Mouse (Mus musculus): Measurements from ENCODE around the gene Catsperz. TPM values are rescaled to one million over a fixed set of nuclear protein-coding genes. Genes with fewer than 3 reads are reported as not detected.

The Catsperz gene
- polyA plus RNA-seq, 1 experiment, result 0.28 TPM

GRCm38 (mm10) chr19:6937541-6938465, 12.6 kb upstream of the Catsperz start:
- Histone ChIP-seq H3K4me2 (ENCODE audit: low read depth) (no peak overlapping the region), H3K27me3 (ENCODE audit: control insufficient read depth, insufficient read depth, insufficient read length) (peaks cover 12% of the 10 kb centered on the region), H3ac (ENCODE audit: control insufficient read depth, insufficient read length) (no peak overlapping the region), H3K4me3 (no peak overlapping the region), H3K36me3 (ENCODE audit: control insufficient read depth, insufficient read depth) (no peaks in the 10 kb centered on the region), H3K79me2 (ENCODE audit: control insufficient read depth, insufficient read depth) (peaks cover 3% of the 10 kb centered on the region)
- TF ChIP-seq TCF3 (IDR thresholded peaks at IDR 0.05; ENCODE audit: insufficient read length, low read depth) (no peak), E2F4 (IDR thresholded peaks at IDR 0.05; ENCODE audit: insufficient read depth) (no peak), USF1 (IDR thresholded peaks at IDR 0.05; ENCODE audit: low read depth) (no peak), POLR2AphosphoS2 (IDR thresholded peaks at IDR 0.05; ENCODE audit: insufficient read length, low read depth) (no peak), REST (IDR thresholded peaks at IDR 0.05; ENCODE audit: insufficient read depth, insufficient read length) (no peak), MAX (IDR thresholded peaks at IDR 0.05; ENCODE audit: low read depth) (no peak), POLR2A (IDR thresholded peaks at IDR 0.05; ENCODE audit: insufficient read length, low read depth) (no peak), SRF (IDR thresholded peaks at IDR 0.05; ENCODE audit: control insufficient read depth, insufficient read length, low read depth) (no peak), MYOG (IDR thresholded peaks at IDR 0.05; ENCODE audit: control insufficient read depth in 1 of 3, insufficient read depth in 1 of 3, insufficient read length in 2 of 3, low read depth in 2 of 3) (no peak), MYOD1 (IDR thresholded peaks at IDR 0.05; ENCODE audit: control insufficient read depth in 1 of 3, insufficient read length in 2 of 3, low read depth in 2 of 3) (no peak), CEBPB (IDR thresholded peaks at IDR 0.05; ENCODE audit: insufficient read depth, poor library complexity, severe bottlenecking) (no peak), TCF12 (IDR thresholded peaks at IDR 0.05; ENCODE audit: insufficient read depth, poor library complexity, severe bottlenecking) (no peak)

DNA sequence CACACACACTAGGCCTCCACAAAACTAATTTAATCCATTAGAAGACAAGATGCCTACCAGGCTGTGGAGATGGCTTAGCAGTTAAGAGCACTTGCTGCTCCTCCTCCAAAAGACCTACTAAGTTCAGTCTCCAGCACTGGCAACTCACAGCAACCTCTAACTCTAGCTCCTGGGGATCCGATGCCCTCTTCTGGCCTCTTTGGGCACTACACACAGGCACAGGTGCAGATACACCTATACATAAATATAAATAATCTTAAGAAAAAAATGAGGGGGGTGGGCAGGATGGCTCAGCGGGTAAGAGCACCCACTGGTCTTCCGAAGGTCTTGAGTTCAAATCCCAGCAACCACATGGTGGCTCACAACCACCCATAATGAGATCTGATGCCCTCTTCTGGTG, 11.1 kb upstream of the Catsperz start:
- TF ChIP-seq MYOG (IDR thresholded peaks at IDR 0.05; ENCODE audit: control insufficient read depth in 1 of 3, insufficient read depth in 1 of 3, insufficient read length in 2 of 3, low read depth in 2 of 3), result no peak
- no peak for TF ChIP-seq E2F4 (IDR thresholded peaks at IDR 0.05; ENCODE audit: insufficient read depth)
- no peak for TF ChIP-seq TCF3 (IDR thresholded peaks at IDR 0.05; ENCODE audit: insufficient read length, low read depth)
- no peak for TF ChIP-seq MYOD1 (IDR thresholded peaks at IDR 0.05; ENCODE audit: control insufficient read depth in 1 of 3, insufficient read length in 2 of 3, low read depth in 2 of 3)
- no peak for TF ChIP-seq CEBPB (IDR thresholded peaks at IDR 0.05; ENCODE audit: insufficient read depth, poor library complexity, severe bottlenecking)
- no peak for TF ChIP-seq REST (IDR thresholded peaks at IDR 0.05; ENCODE audit: insufficient read depth, insufficient read length)
- TF ChIP-seq MAX (IDR thresholded peaks at IDR 0.05; ENCODE audit: low read depth), result no peak
- no peak overlapping the region for H3ac ChIP-seq (ENCODE audit: control insufficient read depth, insufficient read length)
- H3K79me2 ChIP-seq (ENCODE audit: control insufficient read depth, insufficient read depth), result no peaks in the 10 kb centered on the region
- H3K36me3 ChIP-seq (ENCODE audit: control insufficient read depth, insufficient read depth), result no peaks in the 10 kb centered on the region
- peaks cover 12% of the 10 kb centered on the region for H3K27me3 ChIP-seq (ENCODE audit: control insufficient read depth, insufficient read depth, insufficient read length)
- no peak overlapping the region for H3K4me3 ChIP-seq
- no peak overlapping the region for H3K4me2 ChIP-seq (ENCODE audit: low read depth)

GRCm38 (mm10) chr19:6934195-6934977, 9.2 kb upstream of the Catsperz start, which contains the start of gene Kcnk4:
Kcnk4 (minus strand) TSS chr19:6934515.
- Histone ChIP-seq H3ac (ENCODE audit: control insufficient read depth, insufficient read length) (peak within 1 kb of the TSS; percentile 12), H3K27me3 (ENCODE audit: control insufficient read depth, insufficient read depth, insufficient read length) (peaks cover 12% of the 10 kb centered on the region), H3K4me3 (no peak within 1 kb of the TSS), H3K79me2 (ENCODE audit: control insufficient read depth, insufficient read depth) (no peaks in the 10 kb centered on the region), H3K4me2 (ENCODE audit: low read depth) (peak within 1 kb of the TSS; percentile 65), H3K36me3 (ENCODE audit: control insufficient read depth, insufficient read depth) (no peaks in the 10 kb centered on the region)
- no peak for TF ChIP-seq TCF3 (IDR thresholded peaks at IDR 0.05; ENCODE audit: insufficient read length, low read depth)
- TF ChIP-seq MYOD1 (IDR thresholded peaks at IDR 0.05; ENCODE audit: control insufficient read depth in 1 of 3, insufficient read length in 2 of 3, low read depth in 2 of 3), result no peak
- no peak for TF ChIP-seq CEBPB (IDR thresholded peaks at IDR 0.05; ENCODE audit: insufficient read depth, poor library complexity, severe bottlenecking)
- TF ChIP-seq TCF12 (IDR thresholded peaks at IDR 0.05; ENCODE audit: insufficient read depth, poor library complexity, severe bottlenecking), result no peak
- TF ChIP-seq E2F4 (IDR thresholded peaks at IDR 0.05; ENCODE audit: insufficient read depth), result no peak
- TF ChIP-seq POLR2AphosphoS2 (IDR thresholded peaks at IDR 0.05; ENCODE audit: insufficient read length, low read depth), result no peak
- no peak for TF ChIP-seq MAX (IDR thresholded peaks at IDR 0.05; ENCODE audit: low read depth)
- TF ChIP-seq REST (IDR thresholded peaks at IDR 0.05; ENCODE audit: insufficient read depth, insufficient read length), result no peak
- no peak for TF ChIP-seq USF1 (IDR thresholded peaks at IDR 0.05; ENCODE audit: low read depth)

DNA sequence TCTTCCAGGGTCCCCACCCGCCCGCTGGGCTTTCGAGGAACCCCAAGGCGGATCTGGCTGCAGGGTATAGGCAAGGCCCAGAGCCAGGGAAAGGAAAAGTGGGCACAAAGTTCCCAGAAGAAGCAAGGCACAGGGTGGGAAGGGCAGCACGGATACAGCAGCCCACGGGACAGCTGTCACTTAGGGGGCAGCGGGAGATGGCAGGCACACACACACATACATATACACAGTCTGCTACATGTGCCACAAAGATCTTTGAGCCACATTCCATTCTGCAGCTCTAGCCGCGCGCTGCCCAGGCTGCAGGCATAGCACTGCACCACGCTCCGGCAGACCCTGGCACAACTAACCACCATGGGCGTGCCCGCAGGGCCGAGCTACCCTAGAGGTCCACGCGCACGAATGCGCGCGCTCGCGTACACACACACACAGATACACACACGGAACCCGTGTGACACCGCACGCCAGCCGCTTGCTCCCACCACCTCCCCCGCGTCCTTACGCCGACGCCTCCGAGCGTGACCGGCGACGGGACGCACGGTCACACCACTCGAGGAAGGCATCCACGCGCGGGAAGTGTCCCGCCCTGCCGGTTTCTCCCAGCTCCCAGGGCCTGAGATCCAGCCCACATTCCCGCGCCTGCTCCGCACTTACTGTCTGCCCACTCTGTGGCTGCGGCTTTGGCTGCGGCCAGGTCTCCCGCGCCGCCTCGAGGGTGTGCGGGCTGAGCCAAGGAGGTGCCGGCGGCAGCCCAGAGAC, 8.4 kb upstream of the Catsperz start:
- H3K79me2 ChIP-seq (ENCODE audit: control insufficient read depth, insufficient read depth), result no peaks in the 10 kb centered on the region
- no peaks in the 10 kb centered on the region for H3K36me3 ChIP-seq (ENCODE audit: control insufficient read depth, insufficient read depth)
- TF ChIP-seq CEBPB (IDR thresholded peaks at IDR 0.05; ENCODE audit: insufficient read depth, poor library complexity, severe bottlenecking) (no peak), MYOG (IDR thresholded peaks at IDR 0.05; ENCODE audit: control insufficient read depth in 1 of 3, insufficient read depth in 1 of 3, insufficient read length in 2 of 3, low read depth in 2 of 3) (peak in 2 of 3 experiments; percentile 56 to 82), MYOD1 (IDR thresholded peaks at IDR 0.05; ENCODE audit: control insufficient read depth in 1 of 3, insufficient read length in 2 of 3, low read depth in 2 of 3) (peak in 2 of 3 experiments; percentile 63 to 74), SRF (IDR thresholded peaks at IDR 0.05; ENCODE audit: control insufficient read depth, insufficient read length, low read depth) (no peak)
- peak overlapping the region; percentile 65 for H3K4me2 ChIP-seq (ENCODE audit: low read depth)
- H3ac ChIP-seq (ENCODE audit: control insufficient read depth, insufficient read length), result peak overlapping the region; percentile 12
- H3K4me3 ChIP-seq, result no peak overlapping the region
- peaks cover 12% of the 10 kb centered on the region for H3K27me3 ChIP-seq (ENCODE audit: control insufficient read depth, insufficient read depth, insufficient read length)
